Mouse (Mus musculus): Measurements from ENCODE around the gene Lyzl6.
A peak's percentile ranks its signal among the peaks of the same experiment; 100 is the strongest.

The Lyzl6 gene

DNA sequence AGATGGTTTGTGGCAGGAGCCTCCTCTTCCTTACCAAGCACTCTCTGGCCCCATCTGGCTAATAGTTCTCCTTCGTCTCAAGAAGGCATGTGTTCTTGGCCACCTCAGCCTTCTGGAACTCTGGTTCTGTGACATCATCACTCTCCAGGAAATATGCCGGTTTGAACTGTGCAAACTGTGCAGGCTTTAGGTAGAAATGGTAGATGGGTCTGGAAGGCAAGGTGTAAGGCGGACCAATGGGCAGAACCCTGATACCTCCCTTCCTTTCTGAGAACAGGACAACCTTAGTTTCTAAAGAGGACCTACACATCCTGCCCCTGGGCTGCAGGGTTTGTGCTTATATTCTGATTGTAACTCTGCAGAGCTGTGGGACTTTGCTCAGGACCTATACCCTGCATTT lies at the start of gene Lyzl6:
Lyzl6 (minus strand) TSS at position 101 of the 400 bp plus-strand sequence.
- DNase-seq (ENCODE audit: low spot score in 2 of 2): no peak

DNA sequence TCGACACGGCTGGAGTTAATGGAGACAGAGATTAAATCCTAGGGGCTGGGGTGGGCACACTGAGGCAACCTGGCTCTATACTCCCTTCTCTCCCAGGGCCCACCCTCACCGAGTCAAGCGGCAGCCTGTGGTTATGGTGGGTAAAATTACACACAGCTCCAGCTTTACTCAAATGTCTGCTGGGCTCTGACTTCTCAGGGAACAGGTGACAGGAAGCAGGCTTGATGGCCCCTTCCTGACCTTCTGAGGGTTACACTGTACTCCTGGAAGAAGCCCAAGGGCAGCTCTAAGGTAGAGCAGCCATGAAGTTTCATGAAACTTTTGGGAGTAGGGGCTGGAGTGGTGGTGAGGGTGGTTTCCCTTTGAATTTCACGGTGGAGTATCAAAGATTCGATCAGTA lies 48.0 kb upstream of the Lyzl6 start:
- no peak for DNase-seq (ENCODE audit: low spot score in 2 of 2)

GRCm38 (mm10) chr11:103685261-103685736 lies 46.6 kb upstream of the Lyzl6 start:
- peak; percentile 35 to 54 for DNase-seq (ENCODE audit: low spot score in 2 of 2)

DNA sequence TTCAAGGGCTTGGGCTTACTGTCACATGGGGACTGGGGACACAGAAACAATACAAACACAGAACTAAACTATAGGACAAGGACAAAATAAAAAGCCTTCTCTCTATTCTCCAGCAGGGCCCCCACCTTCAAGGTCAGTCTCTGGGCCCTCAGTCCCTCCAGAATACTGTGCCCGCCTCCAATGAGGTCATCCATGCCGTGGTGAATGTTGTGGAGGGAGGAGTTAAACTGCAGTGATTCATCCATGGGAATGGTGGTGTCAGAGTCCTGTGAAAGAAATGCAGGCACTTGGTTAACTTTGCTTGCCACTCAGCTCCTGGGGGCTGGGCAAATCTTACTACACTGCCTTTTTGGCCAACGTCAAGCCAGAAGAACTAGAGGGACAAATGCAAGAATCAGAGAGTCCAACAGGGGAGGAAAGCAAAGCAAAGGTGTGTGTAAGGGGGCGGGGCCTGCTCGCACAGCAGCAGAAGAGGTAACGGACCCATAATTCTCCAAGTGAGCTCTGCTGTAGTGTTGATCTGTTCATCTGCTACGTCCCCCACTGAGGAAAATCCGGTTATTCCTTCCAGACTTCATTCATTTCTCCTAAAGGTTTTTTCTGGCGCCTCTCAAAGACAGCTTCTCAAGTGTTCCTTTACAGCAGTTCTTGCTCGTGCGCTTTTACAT lies 45.1 kb upstream of the Lyzl6 start:
- no peak for DNase-seq (ENCODE audit: low spot score in 2 of 2)

DNA sequence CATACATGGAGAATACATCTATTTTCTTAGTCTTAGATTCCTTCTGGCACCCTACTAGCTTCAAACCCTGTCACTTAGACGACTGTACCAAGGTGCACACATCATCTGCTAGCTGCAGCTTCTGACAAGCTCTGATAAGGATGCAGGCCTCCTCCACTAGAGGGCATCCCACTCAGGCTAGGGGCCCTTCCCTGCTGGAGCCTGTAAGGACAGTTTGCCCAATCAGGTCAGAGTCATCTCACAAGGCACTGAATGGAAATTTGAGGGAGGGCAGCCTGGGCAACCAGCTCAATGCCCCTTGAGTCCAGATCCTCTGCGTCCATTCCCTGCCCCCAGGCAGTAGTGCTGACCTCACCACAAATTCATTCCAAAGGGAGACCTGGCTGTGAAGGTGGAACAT lies 38.4 kb upstream of the Lyzl6 start:
- DNase-seq (ENCODE audit: low spot score in 2 of 2): peak in 1 of 2 experiments; percentile 63

- DNase-seq (ENCODE audit: low spot score in 2 of 2): peak; percentile 79 to 90
Measured at GRCm38 (mm10) chr11:103675556-103675955, 36.9 kb upstream of the Lyzl6 start.

- no peak for DNase-seq (ENCODE audit: low spot score in 2 of 2)
Measured at GRCm38 (mm10) chr11:103666907-103667426, 28.3 kb upstream of the Lyzl6 start.

GRCm38 (mm10) chr11:103666181-103666906 lies 27.7 kb upstream of the Lyzl6 start:
- peak; percentile 86 to 93 for DNase-seq (ENCODE audit: low spot score in 2 of 2)

GRCm38 (mm10) chr11:103665695-103666094 lies 27.0 kb upstream of the Lyzl6 start:
- DNase-seq (ENCODE audit: low spot score in 2 of 2): no peak

GRCm38 (mm10) chr11:103663119-103663518 lies 24.4 kb upstream of the Lyzl6 start:
- DNase-seq (ENCODE audit: low spot score in 2 of 2): no peak

DNA sequence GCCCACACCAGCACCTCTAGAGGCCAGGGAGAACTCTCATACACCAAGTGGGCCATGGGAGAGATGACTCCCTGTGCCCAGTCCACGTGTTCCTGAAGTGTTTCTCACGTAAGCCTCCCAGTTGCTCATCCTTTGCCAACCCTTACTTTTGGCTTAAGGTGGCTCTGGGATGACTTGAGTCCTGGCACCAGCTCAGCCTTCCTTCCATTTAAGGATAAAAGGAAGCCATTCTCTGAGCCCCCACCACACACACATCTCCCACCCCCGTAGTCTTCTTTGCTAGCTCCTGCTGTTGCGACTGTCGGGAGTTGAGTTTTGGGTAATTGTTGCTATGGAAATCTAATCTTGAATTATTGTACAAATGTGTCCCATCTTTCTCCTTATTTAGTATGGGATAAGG lies 23.9 kb upstream of the Lyzl6 start:
- peak; percentile 80 to 88 for DNase-seq (ENCODE audit: low spot score in 2 of 2)

GRCm38 (mm10) chr11:103661863-103662262 lies 23.2 kb upstream of the Lyzl6 start:
- DNase-seq (ENCODE audit: low spot score in 2 of 2): peak; percentile 66 to 83

DNA sequence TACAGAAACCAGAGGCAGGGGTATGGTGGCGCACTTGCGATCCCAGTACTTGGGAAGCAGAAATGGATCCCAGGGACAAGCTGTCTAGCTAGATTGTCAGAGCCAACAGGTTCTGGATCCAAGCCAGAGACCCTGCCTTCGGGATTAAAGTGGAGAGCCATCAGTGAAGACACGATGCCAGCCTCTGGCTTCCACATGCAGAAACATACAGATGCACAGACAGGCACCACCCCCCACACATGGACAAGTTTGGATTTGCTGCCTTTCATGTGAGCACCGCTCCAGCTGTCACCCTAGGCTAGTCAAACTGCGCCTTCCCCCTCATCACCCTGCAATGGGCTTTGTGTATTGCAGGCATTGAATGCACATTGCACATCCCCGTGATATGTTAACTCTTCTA lies 19.5 kb upstream of the Lyzl6 start:
- DNase-seq (ENCODE audit: low spot score in 2 of 2): no peak

DNA sequence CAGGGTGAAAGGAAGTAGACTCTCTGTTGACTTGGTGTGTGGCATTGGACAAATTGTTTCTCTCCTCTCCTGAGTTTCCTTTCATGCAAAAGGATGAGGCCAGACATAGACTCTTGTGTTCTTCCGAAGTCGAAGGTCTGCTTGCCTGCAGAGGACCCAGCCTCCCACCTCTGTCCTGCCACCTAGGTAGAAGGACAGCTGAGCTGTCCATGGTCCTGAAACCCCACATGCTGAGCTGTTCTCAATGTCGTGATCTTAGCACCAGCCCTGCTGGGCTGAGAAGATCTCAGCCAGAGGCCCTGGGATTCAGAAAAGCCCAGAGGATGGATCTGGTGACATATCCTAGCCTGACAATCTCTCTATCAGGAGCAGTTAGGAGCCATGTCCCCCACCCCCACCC lies 17.8 kb upstream of the Lyzl6 start:
- DNase-seq (ENCODE audit: low spot score in 2 of 2): no peak

DNA sequence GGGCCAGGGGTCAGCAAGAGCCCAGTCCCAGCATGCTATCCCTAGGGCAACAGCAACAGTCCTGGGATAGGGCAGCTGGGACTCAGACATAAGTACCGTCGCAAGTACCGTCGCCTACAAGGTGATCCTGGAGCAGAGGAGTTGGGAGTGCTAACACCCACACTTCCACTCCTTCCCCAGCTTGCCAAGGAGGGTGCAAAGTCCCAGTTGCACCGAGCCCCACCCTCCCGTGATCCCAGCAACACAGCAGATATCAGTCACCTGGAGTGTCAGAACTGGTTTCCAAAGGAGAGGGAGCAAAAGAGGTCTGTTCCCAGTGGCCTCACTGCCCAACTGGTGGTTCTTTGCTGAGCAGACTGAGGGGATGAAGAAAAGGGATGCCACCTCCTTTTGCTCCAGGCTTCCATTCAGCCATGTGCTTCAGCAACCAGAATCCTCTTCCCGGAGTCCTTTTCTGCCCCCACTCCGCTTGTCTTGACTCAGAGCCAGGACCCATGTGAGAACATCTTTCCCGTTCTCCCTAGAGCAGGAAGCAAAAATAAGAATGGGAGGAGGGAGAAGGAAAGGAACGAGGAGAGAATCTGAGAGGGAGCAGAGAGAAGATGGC lies 14.8 kb upstream of the Lyzl6 start:
- DNase-seq (ENCODE audit: low spot score in 2 of 2): peak; percentile 79 to 81

GRCm38 (mm10) chr11:103651426-103651825 lies 12.7 kb upstream of the Lyzl6 start:
- DNase-seq (ENCODE audit: low spot score in 2 of 2): peak; percentile 64 to 65

DNA sequence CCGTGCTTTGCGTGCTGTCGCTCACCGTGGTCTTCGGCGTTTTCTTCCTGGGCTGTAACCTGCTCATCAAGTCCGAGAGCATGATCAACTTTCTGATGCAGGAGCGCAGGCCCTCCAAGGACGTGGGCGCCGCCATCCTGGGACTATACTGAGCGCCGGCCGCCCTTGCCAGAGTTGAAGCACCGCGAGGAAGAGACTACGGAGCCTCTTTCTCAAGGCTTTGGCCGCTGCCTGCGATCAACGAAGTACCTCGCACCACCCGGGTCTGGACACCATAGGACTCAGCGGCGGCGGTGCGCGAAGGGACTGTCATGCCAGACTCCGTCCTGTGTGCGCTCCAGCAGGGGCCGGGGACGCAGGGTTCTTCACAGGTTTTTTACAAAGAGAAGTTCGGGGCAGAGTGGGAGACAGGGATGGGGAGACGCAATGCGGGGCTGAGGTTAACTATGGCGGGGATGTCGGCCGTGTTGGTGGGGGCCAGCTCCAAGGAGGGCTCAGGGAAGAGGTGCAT lies 11.3 kb upstream of the Lyzl6 start:
- peak in 1 of 2 experiments; percentile 61 for DNase-seq (ENCODE audit: low spot score in 2 of 2)

DNA sequence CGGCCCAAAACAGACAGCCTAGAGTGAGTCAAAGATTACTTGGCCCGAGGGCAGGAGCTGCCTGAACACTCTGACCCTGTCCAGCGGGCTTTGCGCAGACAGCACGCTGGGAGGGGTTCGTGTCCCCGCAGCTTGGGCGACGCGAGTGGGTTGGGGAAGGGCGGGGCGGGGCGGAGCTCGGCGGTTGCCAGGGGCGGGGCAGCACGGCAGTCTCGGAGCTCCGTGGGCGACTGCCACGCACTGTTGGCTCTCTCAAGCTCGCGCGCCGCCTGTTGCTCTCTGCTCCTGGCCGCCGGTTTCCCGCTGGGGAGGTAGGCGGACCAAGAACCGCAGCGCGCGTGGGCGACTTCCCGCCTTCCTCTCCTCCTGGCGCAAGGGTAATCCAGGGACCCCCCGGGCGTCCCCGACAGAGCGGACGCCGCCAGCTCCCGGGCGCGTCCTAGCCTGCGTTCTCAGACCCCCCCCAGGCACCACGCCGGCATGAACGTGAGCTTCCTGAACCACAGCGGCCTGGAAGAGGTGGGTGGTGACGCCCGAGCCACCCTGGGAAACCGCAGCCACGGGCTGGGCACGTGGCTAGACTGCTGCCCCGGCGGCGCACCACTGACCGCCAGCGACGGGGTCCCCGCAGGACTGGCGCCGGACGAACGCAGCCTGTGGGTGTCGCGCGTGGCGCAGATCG lies 10.8 kb upstream of the Lyzl6 start, which contains the start of gene Rprml:
Rprml (plus strand) TSS at position 270 of the 682 bp plus-strand sequence.
- peak; percentile 85 to 88 for DNase-seq (ENCODE audit: low spot score in 2 of 2)

GRCm38 (mm10) chr11:103648656-103649055 lies 10.0 kb upstream of the Lyzl6 start:
- peak in 1 of 2 experiments; percentile 36 for DNase-seq (ENCODE audit: low spot score in 2 of 2)

DNA sequence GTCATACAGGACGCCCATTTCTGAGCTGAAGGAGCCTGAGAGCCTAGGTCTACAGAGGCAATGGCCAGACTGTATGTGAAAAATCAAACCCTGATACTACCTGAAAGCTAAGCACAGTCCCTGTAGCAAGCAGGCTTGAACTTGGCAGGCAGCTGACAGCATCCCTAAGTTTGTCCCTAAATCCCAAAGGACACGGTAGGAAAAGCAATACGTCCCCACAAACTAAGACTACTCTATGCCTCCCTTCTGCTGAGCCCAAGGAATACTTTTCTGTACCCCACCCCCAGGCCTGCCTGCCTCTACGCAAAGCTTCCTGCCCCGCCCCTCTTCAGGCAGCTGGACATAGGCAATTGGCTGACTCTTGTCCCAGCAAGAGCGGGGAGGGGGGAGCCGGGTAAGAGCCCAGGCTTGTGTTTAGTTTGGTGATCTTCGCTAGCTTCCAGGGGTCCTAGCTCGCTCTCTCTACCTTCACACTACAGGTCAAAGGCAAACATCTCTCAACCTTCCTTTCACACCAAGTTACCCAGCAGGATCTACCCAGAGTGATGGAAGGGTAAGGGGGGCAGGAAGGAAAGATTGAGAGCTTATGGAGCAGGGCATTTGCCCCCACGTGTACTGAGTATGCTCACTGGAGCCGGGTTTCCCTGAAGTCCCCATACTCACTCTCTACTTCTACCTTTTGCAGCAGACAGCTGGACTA lies 9.4 kb upstream of the Lyzl6 start:
- no peak for DNase-seq (ENCODE audit: low spot score in 2 of 2)

GRCm38 (mm10) chr11:103646301-103646700 lies 7.6 kb upstream of the Lyzl6 start:
- no peak for DNase-seq (ENCODE audit: low spot score in 2 of 2)
